Mouse (Mus musculus): Measurements from ENCODE around the gene Slc17a2. TPM values are rescaled to one million over a fixed set of nuclear protein-coding genes. Genes with fewer than 3 reads are reported as not detected.
"Not testable (repeated sequence)": the region's sequence is repeated elsewhere in the genome, so short reads cannot be mapped to it uniquely, and the experiment has no call there.

The Slc17a2 gene
- polyA plus RNA-seq, 1 experiment from 2014 or later = 0.05 TPM

- Histone ChIP-seq H3K4me2 (replicated peaks; ENCODE audit: low read depth) (no peak overlapping the region), H3K4me3 (ENCODE audit: low read depth, low read length) (no peak overlapping the region), H3K36me3 (ENCODE audit: control insufficient read depth, insufficient read depth) (no peaks in the 10 kb centered on the region), H3K27me3 (replicated peaks; ENCODE audit: control insufficient read depth, insufficient read depth, low read length) (no peaks in the 10 kb centered on the region), H3K9ac (ENCODE audit: low read depth, low read length) (no peak overlapping the region), H3K27ac (ENCODE audit: low read depth, low read length) (no peak overlapping the region), H3K4me1 (replicated peaks; ENCODE audit: control insufficient read depth, insufficient read depth, low read length) (peaks cover 10% of the 10 kb centered on the region), H3K9me3 (ENCODE audit: control insufficient read depth) (no peaks in the 10 kb centered on the region)
- WGBS = 87% methylated on average over 1 of the region's 1 CpGs
- no peak for TF ChIP-seq CTCF (IDR thresholded peaks at IDR 0.05; ENCODE audit: low read depth)
- ATAC-seq = no peak
Observed at GRCm38 (mm10) chr13:23765172-23765513, 41.6 kb upstream of the Slc17a2 start.

- Histone ChIP-seq H3K4me3 (ENCODE audit: low read depth, low read length) (no peak overlapping the region), H3K9ac (ENCODE audit: low read depth, low read length) (no peak overlapping the region), H3K4me1 (replicated peaks; ENCODE audit: control insufficient read depth, insufficient read depth, low read length) (peaks cover 7% of the 10 kb centered on the region; the same call in 1 of the 2 replicates), H3K27ac (ENCODE audit: low read depth, low read length) (no peak overlapping the region), H3K4me2 (replicated peaks; ENCODE audit: low read depth) (no peak overlapping the region), H3K27me3 (replicated peaks; ENCODE audit: control insufficient read depth, insufficient read depth, low read length) (no peaks in the 10 kb centered on the region), H3K9me3 (ENCODE audit: control insufficient read depth) (no peaks in the 10 kb centered on the region), H3K36me3 (ENCODE audit: control insufficient read depth, insufficient read depth) (no peaks in the 10 kb centered on the region)
- ATAC-seq = no peak
- no peak for TF ChIP-seq CTCF (IDR thresholded peaks at IDR 0.05; ENCODE audit: low read depth)
Observed at GRCm38 (mm10) chr13:23766772-23767171, 40.0 kb upstream of the Slc17a2 start.

- H3K36me3 ChIP-seq (ENCODE audit: control insufficient read depth, insufficient read depth) = no peaks in the 10 kb centered on the region
- WGBS = 57% methylated on average over 5 of the region's 5 CpGs
- H3K27me3 ChIP-seq (replicated peaks; ENCODE audit: control insufficient read depth, insufficient read depth, low read length) = no peaks in the 10 kb centered on the region
- TF ChIP-seq CTCF (IDR thresholded peaks at IDR 0.05; ENCODE audit: low read depth) = no peak
- no peaks in the 10 kb centered on the region for H3K9me3 ChIP-seq (ENCODE audit: control insufficient read depth)
- no peak overlapping the region for H3K4me3 ChIP-seq (ENCODE audit: low read depth, low read length)
- no peak overlapping the region for H3K9ac ChIP-seq (ENCODE audit: low read depth, low read length)
- ATAC-seq = no peak
- no peak overlapping the region for H3K27ac ChIP-seq (ENCODE audit: low read depth, low read length)
- H3K4me2 ChIP-seq (replicated peaks; ENCODE audit: low read depth) = no peak overlapping the region
- peaks cover 5% of the 10 kb centered on the region; the same call in 1 of the 2 replicates for H3K4me1 ChIP-seq (replicated peaks; ENCODE audit: control insufficient read depth, insufficient read depth, low read length)
Observed at GRCm38 (mm10) chr13:23768834-23769397, 37.9 kb upstream of the Slc17a2 start.

- ATAC-seq; H3K4me1 ChIP-seq (replicated peaks; ENCODE audit: control insufficient read depth, insufficient read depth, low read length); H3K36me3 ChIP-seq (ENCODE audit: control insufficient read depth, insufficient read depth); H3K27ac ChIP-seq (ENCODE audit: low read depth, low read length); H3K9me3 ChIP-seq (ENCODE audit: control insufficient read depth); H3K4me3 ChIP-seq (ENCODE audit: low read depth, low read length); H3K4me2 ChIP-seq (replicated peaks; ENCODE audit: low read depth); H3K27me3 ChIP-seq (replicated peaks; ENCODE audit: control insufficient read depth, insufficient read depth, low read length); H3K9ac ChIP-seq (ENCODE audit: low read depth, low read length): not testable (repeated sequence)
- 88% methylated on average over 2 of the region's 2 CpGs for WGBS
Observed at GRCm38 (mm10) chr13:23769613-23770012, 37.2 kb upstream of the Slc17a2 start, which contains the start of gene Trim38. Trim38 (plus strand) TSS chr13:23769913.

- Histone ChIP-seq H3K4me2 (replicated peaks; ENCODE audit: low read depth) (peak overlapping the region; percentile 51), H3K9ac (ENCODE audit: low read depth, low read length) (no peak overlapping the region), H3K36me3 (ENCODE audit: control insufficient read depth, insufficient read depth) (no peaks in the 10 kb centered on the region), H3K4me1 (replicated peaks; ENCODE audit: control insufficient read depth, insufficient read depth, low read length) (no peaks in the 10 kb centered on the region), H3K9me3 (ENCODE audit: control insufficient read depth) (no peaks in the 10 kb centered on the region), H3K27ac (ENCODE audit: low read depth, low read length) (no peak overlapping the region), H3K27me3 (replicated peaks; ENCODE audit: control insufficient read depth, insufficient read depth, low read length) (no peaks in the 10 kb centered on the region), H3K4me3 (ENCODE audit: low read depth, low read length) (no peak overlapping the region; the same call in 1 of the 2 replicates)
- ATAC-seq = peak; percentile 45; the same call in 1 of the 2 replicates
- TF ChIP-seq CTCF (IDR thresholded peaks at IDR 0.05; ENCODE audit: low read depth) = no peak
- 26% methylated on average over 21 of the region's 21 CpGs for WGBS
Observed at GRCm38 (mm10) chr13:23772561-23773313, 34.1 kb upstream of the Slc17a2 start.

GRCm38 (mm10) chr13:23778339-23778738 lies 28.5 kb upstream of the Slc17a2 start:
- no peak overlapping the region for H3K4me2 ChIP-seq (replicated peaks; ENCODE audit: low read depth)
- H3K27me3 ChIP-seq (replicated peaks; ENCODE audit: control insufficient read depth, insufficient read depth, low read length) = no peaks in the 10 kb centered on the region
- no peaks in the 10 kb centered on the region for H3K9me3 ChIP-seq (ENCODE audit: control insufficient read depth)
- no peak overlapping the region for H3K4me3 ChIP-seq (ENCODE audit: low read depth, low read length)
- no peak overlapping the region for H3K9ac ChIP-seq (ENCODE audit: low read depth, low read length)
- no peak for TF ChIP-seq CTCF (IDR thresholded peaks at IDR 0.05; ENCODE audit: low read depth)
- ATAC-seq = peak; percentile 59; the same call in 1 of the 2 replicates
- no peaks in the 10 kb centered on the region for H3K4me1 ChIP-seq (replicated peaks; ENCODE audit: control insufficient read depth, insufficient read depth, low read length)
- H3K36me3 ChIP-seq (ENCODE audit: control insufficient read depth, insufficient read depth) = no peaks in the 10 kb centered on the region
- no peak overlapping the region for H3K27ac ChIP-seq (ENCODE audit: low read depth, low read length)
- 84% methylated on average over 7 of the region's 7 CpGs for WGBS
